Mouse (Mus musculus): Measurements from ENCODE around the gene Fgfr2.

The Fgfr2 gene

GRCm38 (mm10) chr7:132193606-132194005 lies 929.5 kb downstream of the Fgfr2 start:
- DNase-seq = no peak

- DNase-seq = no peak
Measured at GRCm38 (mm10) chr7:132187456-132187855, 935.7 kb downstream of the Fgfr2 start.

GRCm38 (mm10) chr7:132183892-132184404 lies 939.2 kb downstream of the Fgfr2 start:
- peak; percentile 34 for DNase-seq

GRCm38 (mm10) chr7:132181586-132182198 lies 941.5 kb downstream of the Fgfr2 start:
- DNase-seq = no peak

GRCm38 (mm10) chr7:132181042-132181441 lies 942.1 kb downstream of the Fgfr2 start:
- no peak for DNase-seq

- DNase-seq = no peak
Measured at GRCm38 (mm10) chr7:132179049-132179448, 944.1 kb downstream of the Fgfr2 start.

GRCm38 (mm10) chr7:132174787-132175186 lies 948.4 kb downstream of the Fgfr2 start:
- DNase-seq = no peak

GRCm38 (mm10) chr7:132174296-132174695 lies 948.9 kb downstream of the Fgfr2 start:
- DNase-seq = no peak

- DNase-seq = no peak
Measured at GRCm38 (mm10) chr7:132172220-132172619, 950.9 kb downstream of the Fgfr2 start.

GRCm38 (mm10) chr7:132171716-132172115 lies 951.4 kb downstream of the Fgfr2 start:
- no peak for DNase-seq

- no peak for DNase-seq
Measured at GRCm38 (mm10) chr7:132169419-132170169, 953.6 kb downstream of the Fgfr2 start.

GRCm38 (mm10) chr7:132167239-132167638 lies 955.9 kb downstream of the Fgfr2 start:
- no peak for DNase-seq

GRCm38 (mm10) chr7:132162254-132162653 lies 960.9 kb downstream of the Fgfr2 start:
- DNase-seq = no peak

GRCm38 (mm10) chr7:132158321-132159025 lies 964.7 kb downstream of the Fgfr2 start:
- DNase-seq = no peak

GRCm38 (mm10) chr7:132154368-132154961 lies 968.7 kb downstream of the Fgfr2 start, which contains the start of gene Cpxm2:
Gene Cpxm2, minus strand, starts transcription at chr7:132154739.
- DNase-seq = peak; percentile 28

- peak; percentile 45 for DNase-seq
Measured at GRCm38 (mm10) chr7:132153725-132154147, 969.4 kb downstream of the Fgfr2 start.

GRCm38 (mm10) chr7:132145227-132145800 lies 977.8 kb downstream of the Fgfr2 start:
- DNase-seq = peak; percentile 22

- DNase-seq = no peak
Measured at GRCm38 (mm10) chr7:132128687-132129086, 994.5 kb downstream of the Fgfr2 start.

- no peak for DNase-seq
Measured at GRCm38 (mm10) chr7:132124948-132125347, 998.2 kb downstream of the Fgfr2 start.

- DNase-seq = no peak
Measured at GRCm38 (mm10) chr7:132123211-132123610, 999.9 kb downstream of the Fgfr2 start.

- no peak for DNase-seq
Measured at GRCm38 (mm10) chr7:132119817-132120216, 1003.3 kb downstream of the Fgfr2 start.

GRCm38 (mm10) chr7:132111770-132112169 lies 1011.4 kb downstream of the Fgfr2 start:
- no peak for DNase-seq

- DNase-seq = no peak
Measured at GRCm38 (mm10) chr7:132110308-132110707, 1012.8 kb downstream of the Fgfr2 start.

Measured in right cerebral cortex, postnatal 4 days (tissue).